Comparison of ENCODE assay signal across 36 mouse cellular contexts in the genomic region with DNA sequence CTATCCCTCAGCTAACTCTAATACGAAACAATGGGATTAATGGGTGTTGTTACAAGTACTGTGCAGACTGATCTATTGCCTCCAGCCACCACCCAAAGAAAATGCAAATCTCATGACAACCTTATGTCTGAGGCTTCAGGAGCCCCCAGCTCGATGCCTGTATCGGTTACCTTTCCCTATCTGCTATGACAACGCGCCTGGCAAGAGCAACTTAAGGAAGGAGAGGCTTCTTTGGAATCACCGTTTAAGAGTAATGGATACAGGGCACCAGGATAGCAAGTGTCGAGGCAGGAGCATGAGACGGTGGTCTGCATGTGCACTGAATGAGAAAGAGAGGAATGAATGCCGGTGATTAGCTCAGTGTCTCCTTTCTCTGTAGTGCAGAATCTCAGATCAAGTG. TPM values are rescaled to one million over a fixed set of nuclear protein-coding genes. Genes with fewer than 3 reads are reported as not detected.
"Had no signal": no experiment of that assay in that cellular context is flagged by ENCODE, and none has a peak within 500 bp of the region (broad histone marks: within the 10 kb centered on the region; RNA-seq: fewer than 3 reads in every experiment).

No protein-coding gene starts in this region.

- H3K27me3 ChIP-seq: limb, embryonic 12.5 days; limb, embryonic 15.5 days; liver, embryonic 12.5 days; liver, embryonic 13.5 days; liver, embryonic 15.5 days; lung, embryonic 15.5 days; megakaryocyte, embryonic 14.5 days; midbrain, embryonic 12.5 days; midbrain, embryonic 13.5 days; midbrain, embryonic 15.5 days; neural tube, embryonic 12.5 days; neural tube, embryonic 13.5 days had no signal

- H3K9ac ChIP-seq: limb, embryonic 12.5 days; limb, embryonic 13.5 days; limb, embryonic 15.5 days; liver, embryonic 12.5 days; liver, embryonic 13.5 days; liver, embryonic 14.5 days; liver, embryonic 15.5 days; liver, postnatal 0 days; lung, embryonic 14.5 days; lung, embryonic 15.5 days; midbrain, embryonic 12.5 days; midbrain, embryonic 13.5 days; midbrain, embryonic 15.5 days; neural tube, embryonic 12.5 days; neural tube, embryonic 13.5 days had no signal

- H3K36me3 ChIP-seq: limb, embryonic 10.5 days; limb, embryonic 12.5 days; limb, embryonic 13.5 days; limb, embryonic 15.5 days; liver, embryonic 12.5 days; liver, embryonic 13.5 days; liver, embryonic 15.5 days; lung, embryonic 15.5 days; midbrain, embryonic 10.5 days; midbrain, embryonic 12.5 days; midbrain, embryonic 13.5 days; midbrain, embryonic 15.5 days; neural tube, embryonic 12.5 days; neural tube, embryonic 13.5 days had no signal

- H3K27ac ChIP-seq: limb, embryonic 10.5 days; limb, embryonic 12.5 days; limb, embryonic 13.5 days; limb, embryonic 15.5 days; liver, embryonic 12.5 days; liver, embryonic 13.5 days; liver, embryonic 14.5 days; liver, embryonic 15.5 days; lung, embryonic 15.5 days; macrophage; midbrain, embryonic 10.5 days; midbrain, embryonic 12.5 days; midbrain, embryonic 13.5 days; midbrain, embryonic 15.5 days; neural tube, embryonic 12.5 days; neural tube, embryonic 13.5 days had no signal

- H3K4me3 ChIP-seq: limb, embryonic 10.5 days; limb, embryonic 12.5 days; limb, embryonic 13.5 days; limb, embryonic 15.5 days; liver, embryonic 12.5 days; liver, embryonic 13.5 days; liver, embryonic 15.5 days; lung, embryonic 15.5 days; megakaryocyte, embryonic 14.5 days; midbrain, embryonic 10.5 days; midbrain, embryonic 12.5 days; midbrain, embryonic 13.5 days; midbrain, embryonic 15.5 days; myocyte; neural tube, embryonic 12.5 days; neural tube, embryonic 13.5 days had no signal

- DNase-seq: left cerebral cortex, postnatal 4 days; liver; liver, embryonic 13.5 days; liver, postnatal 0 days; lung, adult 18-20 months; lung, adult 2 months; lung, embryonic 14.5 days; lung, postnatal 10 days; lung, postnatal 14 days; lung, postnatal 36 days; lung, postnatal 4 days; midbrain, embryonic 14.5 days had no signal

- H3K4me1 ChIP-seq: limb, embryonic 10.5 days; limb, embryonic 12.5 days; limb, embryonic 13.5 days; limb, embryonic 15.5 days; liver, embryonic 12.5 days; liver, embryonic 13.5 days; liver, embryonic 15.5 days; lung, embryonic 15.5 days; megakaryocyte, embryonic 14.5 days; neural tube, embryonic 12.5 days; neural tube, embryonic 13.5 days had no signal

- H3K9me3 ChIP-seq: limb, embryonic 10.5 days; limb, embryonic 15.5 days; liver, embryonic 12.5 days; liver, embryonic 13.5 days; liver, embryonic 15.5 days; lung, embryonic 15.5 days; midbrain, embryonic 10.5 days; midbrain, embryonic 12.5 days; midbrain, embryonic 13.5 days; midbrain, embryonic 15.5 days; neural tube, embryonic 12.5 days had no signal

- ATAC-seq: liver, embryonic 12.5 days; liver, postnatal 0 days; lung, postnatal 0 days; midbrain, embryonic 13.5 days; midbrain, embryonic 15.5 days; midbrain, embryonic 16.5 days had no signal

- H3K4me2 ChIP-seq: limb, embryonic 12.5 days; limb, embryonic 13.5 days; limb, embryonic 15.5 days; liver, embryonic 11.5 days; liver, embryonic 12.5 days; liver, embryonic 13.5 days; liver, embryonic 15.5 days; lung, embryonic 14.5 days; lung, embryonic 15.5 days; midbrain, embryonic 11.5 days; midbrain, embryonic 12.5 days; midbrain, embryonic 13.5 days; midbrain, embryonic 15.5 days; neural tube, embryonic 12.5 days; neural tube, embryonic 13.5 days had no signal

RNA-seq across cellular contexts. Expression of a gene that starts 32.3 kb away (rescaled TPM):
- total RNA-seq: megakaryocyte progenitor cell, adult 5-6 weeks; megakaryocyte, adult 5-6 weeks; monocyte, adult 5-6 weeks had no signal
- polyA plus RNA-seq: macrophage had no signal
